Comparison of ENCODE assay signal across 43 mouse cellular contexts in the genomic region with DNA sequence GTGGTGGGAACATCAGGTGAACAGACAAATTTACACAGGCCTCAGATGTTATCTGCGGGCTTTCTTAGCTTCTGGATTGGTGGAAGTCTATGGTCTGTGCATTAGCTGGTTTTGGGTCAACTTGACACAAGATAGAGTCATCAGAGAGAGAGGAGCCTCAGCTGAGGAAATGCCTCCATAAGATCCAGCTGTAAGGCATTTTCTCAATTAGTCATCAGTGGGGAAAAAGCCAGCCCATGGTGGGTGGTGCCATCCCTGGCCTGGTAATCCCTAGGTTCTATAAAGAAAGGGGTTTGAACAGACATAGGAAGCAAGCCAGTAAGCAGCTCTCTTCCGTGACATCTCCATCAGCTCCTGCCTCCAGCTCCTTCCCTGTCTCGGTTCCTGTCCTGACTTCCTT. TPM values are rescaled to one million over a fixed set of nuclear protein-coding genes. Genes with fewer than 3 reads are reported as not detected.
"Had no signal": no experiment of that assay in that cellular context is flagged by ENCODE, and none has a peak within 500 bp of the region (broad histone marks: within the 10 kb centered on the region; RNA-seq: fewer than 3 reads in every experiment).

No protein-coding gene starts in this region.

- H3K4me3 ChIP-seq: heart, embryonic 12.5 days; heart, embryonic 13.5 days; heart, embryonic 15.5 days; hindbrain, embryonic 10.5 days; hindbrain, embryonic 12.5 days; hindbrain, embryonic 13.5 days; hindbrain, embryonic 15.5 days; intestine, embryonic 15.5 days; kidney, embryonic 15.5 days; layer of hippocampus, adult 2 months; left cerebral cortex, adult 2 months had no signal

- H3K9ac ChIP-seq: heart, embryonic 12.5 days; heart, embryonic 13.5 days; heart, embryonic 15.5 days; hindbrain, embryonic 12.5 days; hindbrain, embryonic 13.5 days; hindbrain, embryonic 14.5 days; hindbrain, embryonic 15.5 days; intestine, embryonic 15.5 days; kidney, embryonic 15.5 days had no signal

- ATAC-seq: hindbrain, embryonic 16.5 days; hindbrain, postnatal 0 days; inflammation-experienced regulatory T-cells, adult 6 months; intestine, embryonic 15.5 days; intestine, embryonic 16.5 days; intestine, postnatal 0 days had no signal

- H3K4me2 ChIP-seq: heart, embryonic 11.5 days; heart, embryonic 12.5 days; heart, embryonic 13.5 days; heart, embryonic 15.5 days; hindbrain, embryonic 12.5 days; hindbrain, embryonic 13.5 days; hindbrain, embryonic 14.5 days; hindbrain, embryonic 15.5 days; intestine, embryonic 15.5 days; kidney, embryonic 15.5 days had no signal

- H3K36me3 ChIP-seq: heart, embryonic 12.5 days; heart, embryonic 13.5 days; heart, embryonic 15.5 days; hindbrain, embryonic 10.5 days; hindbrain, embryonic 12.5 days; hindbrain, embryonic 13.5 days; hindbrain, embryonic 15.5 days; intestine, embryonic 15.5 days; kidney, embryonic 15.5 days had no signal

- H3K9me3 ChIP-seq: hindbrain, embryonic 15.5 days; intestine, embryonic 15.5 days; kidney, embryonic 15.5 days had no signal

- DNase-seq: heart, postnatal 10 days; heart, postnatal 14 days; heart, postnatal 36 days; heart, postnatal 4 days; kidney, adult 11 months; kidney, adult 18-20 months; kidney, adult 2 months; kidney, adult 8-10 months; kidney, adult 9 months; kidney, postnatal 10 days; kidney, postnatal 14 days; kidney, postnatal 25 days; kidney, postnatal 36 days; kidney, postnatal 4 days; layer of hippocampus, adult 9-11 months; layer of hippocampus, postnatal 36 days had no signal

- H3K27ac ChIP-seq: heart, embryonic 13.5 days; heart, embryonic 15.5 days; hindbrain, embryonic 10.5 days; hindbrain, embryonic 12.5 days; hindbrain, embryonic 13.5 days; hindbrain, embryonic 14.5 days; hindbrain, embryonic 15.5 days; hindbrain, postnatal 0 days; intestine, embryonic 15.5 days; kidney, embryonic 15.5 days; kidney, postnatal 0 days; layer of hippocampus, adult 2 months; left cerebral cortex, adult 2 months had no signal

- H3K27me3 ChIP-seq: heart, embryonic 12.5 days; heart, embryonic 13.5 days; heart, embryonic 15.5 days; hindbrain, embryonic 12.5 days; hindbrain, embryonic 13.5 days; hindbrain, embryonic 15.5 days; intestine, embryonic 15.5 days had no signal

- H3K4me1 ChIP-seq: heart, embryonic 12.5 days; heart, embryonic 13.5 days; heart, embryonic 15.5 days; hindbrain, embryonic 10.5 days; hindbrain, embryonic 12.5 days; hindbrain, embryonic 13.5 days; hindbrain, embryonic 15.5 days; intestine, embryonic 15.5 days; kidney, embryonic 15.5 days had no signal

RNA-seq across cellular contexts. Expression of a gene that starts 25.9 kb away (rescaled TPM):
- total RNA-seq: hematopoietic stem cell, adult 5-6 weeks; hindbrain, postnatal 0 days; layer of hippocampus, adult 18-20 months; layer of hippocampus, adult 2 months; layer of hippocampus, adult 8-10 months; layer of hippocampus, postnatal 10 days; layer of hippocampus, postnatal 14 days; layer of hippocampus, postnatal 25 days; layer of hippocampus, postnatal 36 days; left cerebral cortex, adult 18-20 months; left cerebral cortex, adult 2 months; left cerebral cortex, adult 8-10 months had no signal
